Mouse (Mus musculus): ENCODE measurements around the gene Iqcf1.

Iqcf1 gene

DNA sequence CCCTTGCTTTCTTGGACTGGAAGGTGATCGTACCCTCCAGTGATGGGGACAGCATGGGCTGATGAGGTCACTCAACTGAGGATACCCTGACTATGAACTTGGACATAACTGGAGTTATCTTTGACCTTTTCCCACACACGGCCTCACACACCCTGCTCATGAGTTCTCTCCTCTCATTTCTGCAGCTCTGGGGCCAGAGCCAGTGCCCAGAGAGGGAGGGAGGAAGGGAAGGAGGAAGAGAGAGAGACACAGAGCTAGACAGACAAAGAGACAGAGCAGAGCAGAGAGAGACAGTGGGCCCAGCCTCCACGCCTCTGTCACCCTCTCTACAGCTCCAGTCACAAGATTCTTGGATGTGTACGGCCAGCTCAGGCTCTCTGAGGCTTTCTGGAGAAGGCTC, 27.4 kb upstream of the Iqcf1 start:
- ChIA-PET CTCF (interaction anchor here in 3 of 4 experiments (0.7 to 2.1 kb wide), 9 partner anchors 22 to 270 kb away, joined by 3 to 10 read pairs (median 7); partner anchors contain the start of genes Abhd14a (in 1 of the 3), Abhd14b (in 1 of the 3) and Twf2 (in 1 of the 3)), POLR2A (interaction anchor here (0.6 to 9.4 kb wide), 26 partner anchors 8 to 346 kb away, joined by 3 to 173 read pairs (median 5); partner anchors contain the start of genes Acy1 (in 3 of the 4), Rpl29 (in 3 of the 4), Abhd14a (in 1 of the 4) and Abhd14b (in 1 of the 4))

DNA sequence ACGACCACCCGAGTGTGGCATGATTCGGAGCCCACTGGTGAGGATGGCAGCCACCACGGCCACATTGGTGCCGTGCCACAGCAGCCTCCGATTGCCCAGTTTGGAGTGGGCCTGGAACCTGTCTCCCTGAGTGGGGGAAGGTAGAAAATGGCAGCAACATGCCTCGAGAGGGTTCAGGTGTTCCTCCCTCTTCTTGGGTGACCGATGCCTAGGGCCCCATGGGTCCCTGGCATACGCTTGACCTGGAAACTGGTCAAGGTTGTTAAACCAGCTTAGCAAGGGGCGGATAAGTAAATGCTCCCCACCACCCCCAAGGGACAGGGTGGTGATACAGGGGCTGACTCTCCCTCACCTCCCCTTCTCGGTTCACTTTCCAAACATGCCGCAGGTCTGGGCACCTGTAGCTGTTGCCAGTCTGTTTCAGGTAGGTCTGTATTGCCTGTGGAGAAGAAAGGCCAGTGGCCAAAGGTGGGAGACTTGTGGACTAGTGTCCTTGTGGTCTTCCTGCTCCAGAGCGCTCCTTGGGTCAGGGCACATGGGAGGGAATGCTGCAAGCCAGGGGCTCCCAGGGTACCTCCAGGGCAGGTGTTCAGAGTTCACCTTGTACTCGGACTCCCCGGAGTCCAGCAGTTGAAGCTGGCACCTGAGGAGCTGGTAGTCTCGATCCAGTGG, 26.6 kb upstream of the Iqcf1 start:
- ChIA-PET CTCF (interaction anchor here (0.6 to 2.1 kb wide), 12 partner anchors 13 to 170 kb away, joined by 3 to 10 read pairs (median 6); partner anchors contain the start of genes Abhd14a (in 2 of the 4), Abhd14b (in 2 of the 4), Acy1 (in 1 of the 4) and Pcbp4 (in 1 of the 4)), POLR2A (interaction anchor here (0.6 to 9.4 kb wide), 17 partner anchors 10 to 106 kb away, joined by 3 to 173 read pairs (median 6); partner anchors contain the start of genes Rpl29 (in 3 of the 4), Acy1 (in 2 of the 4) and Pcbp4 (in 1 of the 4))

- POLR2A ChIA-PET, result interaction anchor here in 3 of 4 experiments (0.6 to 9.4 kb wide), 12 partner anchors 10 to 176 kb away, joined by 3 to 173 read pairs (median 5); partner anchors contain the start of genes Acy1 (in 2 of the 3), Rpl29 (in 2 of the 3) and Pcbp4 (in 1 of the 3)
- CTCF ChIA-PET, result interaction anchor here in 3 of 4 experiments (0.6 to 2.1 kb wide), 8 partner anchors 13 to 169 kb away, joined by 3 to 10 read pairs (median 4); partner anchors contain the start of genes Abhd14a (in 1 of the 3), Abhd14b (in 1 of the 3), Acy1 (in 1 of the 3) and Pcbp4 (in 1 of the 3)
Observed at GRCm38 (mm10) chr9:106473753-106474105, 26.0 kb upstream of the Iqcf1 start.

DNA sequence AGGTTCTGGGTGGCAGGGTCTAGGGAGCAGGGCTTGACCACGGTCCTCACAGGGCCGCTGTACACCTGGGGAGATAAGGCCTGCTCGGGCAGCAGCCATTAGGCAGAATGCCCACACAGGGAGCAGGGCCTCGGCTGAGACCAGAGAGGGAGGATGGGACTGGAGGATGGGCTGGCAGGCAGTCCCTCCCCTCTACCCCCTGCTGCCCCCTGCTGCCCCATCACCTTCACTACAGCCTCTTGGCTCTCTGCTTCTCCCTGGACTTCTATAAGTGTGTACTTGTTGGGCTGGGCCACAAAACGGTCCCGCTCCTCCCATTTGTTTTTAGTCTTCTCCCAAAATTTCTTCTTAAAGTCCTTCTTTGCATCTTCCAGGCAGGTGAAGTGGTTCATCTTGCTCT, 25.3 kb upstream of the Iqcf1 start:
- CTCF ChIA-PET, result interaction anchor here (0.6 to 2.1 kb wide), 12 partner anchors 12 to 57 kb away, joined by 3 to 10 read pairs (median 4); partner anchors contain the start of genes Abhd14a (in 1 of the 4), Abhd14b (in 1 of the 4), Acy1 (in 1 of the 4) and Pcbp4 (in 1 of the 4)
- POLR2A ChIA-PET, result interaction anchor here (0.6 to 9.4 kb wide), 16 partner anchors 8 to 304 kb away, joined by 3 to 173 read pairs (median 6); partner anchors contain the start of genes Acy1 (in 2 of the 4), Pcbp4 (in 2 of the 4), Rpl29 (in 2 of the 4) and Abhd14a (in 1 of the 4)

DNA sequence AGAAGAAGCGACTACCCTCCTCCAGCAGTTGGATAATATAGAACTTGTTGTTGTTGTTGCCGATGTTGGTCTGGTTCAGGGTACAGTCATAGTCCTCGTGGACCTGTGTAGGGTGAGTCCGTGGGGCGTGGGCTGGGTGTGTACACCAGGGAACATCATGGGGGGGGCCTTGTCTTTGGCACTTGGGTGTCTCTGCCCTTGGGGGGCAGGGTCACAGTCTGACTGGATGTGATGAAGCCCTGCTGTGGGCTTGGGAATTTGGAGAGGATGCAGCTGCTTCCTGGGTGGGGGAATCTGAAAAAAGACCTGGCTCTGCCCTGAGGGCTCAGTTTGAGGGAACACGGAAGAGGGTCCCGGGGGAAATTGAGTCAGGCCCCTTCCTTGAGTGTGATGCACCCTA, 24.7 kb upstream of the Iqcf1 start:
- POLR2A ChIA-PET, result interaction anchor here (0.6 to 9.4 kb wide), 17 partner anchors 9 to 829 kb away, joined by 3 to 173 read pairs (median 13); partner anchors contain the start of genes Rpl29 (in 3 of the 4), Abhd14a (in 2 of the 4), Acy1 (in 2 of the 4) and Pcbp4 (in 2 of the 4)
- CTCF ChIA-PET, result interaction anchor here (0.6 to 3.0 kb wide), 15 partner anchors 8 to 168 kb away, joined by 3 to 86 read pairs (median 7); partner anchors contain the start of genes Abhd14a (in 1 of the 4), Abhd14b (in 1 of the 4), Acy1 (in 1 of the 4) and Gpr62 (in 1 of the 4)

GRCm38 (mm10) chr9:106475663-106476001, 24.1 kb upstream of the Iqcf1 start, which contains the start of gene Rrp9:
Gene Rrp9, plus strand, starts transcription at chr9:106475963.
- POLR2A ChIA-PET, result interaction anchor here (0.6 to 9.4 kb wide), 28 partner anchors 9 to 1087 kb away, joined by 3 to 173 read pairs (median 8); partner anchors contain the start of genes Abhd14a (in 3 of the 4), Acy1 (in 3 of the 4), Rpl29 (in 3 of the 4) and Abhd14b (in 2 of the 4)
- CTCF ChIA-PET, result interaction anchor here (0.6 to 3.0 kb wide), 23 partner anchors 9 to 249 kb away, joined by 3 to 86 read pairs (median 12); partner anchors contain the start of genes Abhd14a (in 2 of the 4), Abhd14b (in 2 of the 4), Rpl29 (in 2 of the 4) and Gpr62 (in 1 of the 4)

GRCm38 (mm10) chr9:106476002-106476923, 23.5 kb upstream of the Iqcf1 start:
- POLR2A ChIA-PET, result interaction anchor here (0.6 to 9.4 kb wide), 82 partner anchors 9 to 1087 kb away, joined by 3 to 173 read pairs (median 5); partner anchors contain the start of genes Acy1 (in 4 of the 4), Abhd14a (in 3 of the 4), Abhd14b (in 3 of the 4) and Manf (in 3 of the 4)
- CTCF ChIA-PET, result interaction anchor here (0.6 to 3.0 kb wide), 104 partner anchors 9 to 820 kb away, joined by 3 to 86 read pairs (median 5); partner anchors contain the start of genes Rpl29 (in 4 of the 4), Abhd14a (in 3 of the 4), Abhd14b (in 3 of the 4) and Acy1 (in 3 of the 4)

DNA sequence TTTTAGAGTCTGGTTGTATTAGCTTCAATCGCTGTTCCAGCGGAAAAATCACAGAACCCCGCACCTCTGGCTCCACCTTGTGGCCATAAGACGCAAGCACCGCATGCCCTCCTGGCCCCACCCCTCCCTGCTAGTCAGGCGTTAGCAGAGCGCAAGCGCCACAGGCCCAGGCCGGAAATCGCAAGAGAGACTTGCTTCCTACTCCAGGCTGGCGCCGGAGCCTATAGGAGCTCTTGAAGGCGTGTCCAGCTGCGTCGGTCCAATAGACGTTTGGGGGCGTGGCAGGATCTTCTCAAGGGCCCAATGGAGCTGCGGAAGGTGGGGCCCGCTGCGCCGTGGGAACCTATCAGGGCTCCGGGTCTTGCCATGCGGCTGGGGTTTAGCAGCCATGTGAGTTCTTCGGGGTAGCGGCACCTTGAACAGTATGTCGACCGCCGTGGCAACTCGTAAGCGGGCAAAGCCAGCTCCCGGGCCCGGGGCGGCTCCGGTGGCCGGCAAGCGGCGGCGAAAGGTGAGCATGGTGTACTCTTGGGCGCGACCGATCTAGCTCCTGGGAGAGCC, 22.8 kb upstream of the Iqcf1 start, which contains the start of gene Parp3:
Gene Parp3 (minus strand): TSS at position 26 of the 561 bp plus-strand sequence.
- ChIA-PET POLR2A (interaction anchor here (0.5 to 9.4 kb wide), 86 partner anchors 9 to 1086 kb away, joined by 3 to 173 read pairs (median 5); partner anchors contain the start of genes Abhd14a (in 4 of the 4), Acy1 (in 4 of the 4), Abhd14b (in 3 of the 4) and Manf (in 3 of the 4)), CTCF (interaction anchor here (0.6 to 3.0 kb wide), 115 partner anchors 9 to 819 kb away, joined by 3 to 86 read pairs (median 5); partner anchors contain the start of genes Rpl29 (in 4 of the 4), Abhd14a (in 3 of the 4), Abhd14b (in 3 of the 4) and Acy1 (in 3 of the 4))

DNA sequence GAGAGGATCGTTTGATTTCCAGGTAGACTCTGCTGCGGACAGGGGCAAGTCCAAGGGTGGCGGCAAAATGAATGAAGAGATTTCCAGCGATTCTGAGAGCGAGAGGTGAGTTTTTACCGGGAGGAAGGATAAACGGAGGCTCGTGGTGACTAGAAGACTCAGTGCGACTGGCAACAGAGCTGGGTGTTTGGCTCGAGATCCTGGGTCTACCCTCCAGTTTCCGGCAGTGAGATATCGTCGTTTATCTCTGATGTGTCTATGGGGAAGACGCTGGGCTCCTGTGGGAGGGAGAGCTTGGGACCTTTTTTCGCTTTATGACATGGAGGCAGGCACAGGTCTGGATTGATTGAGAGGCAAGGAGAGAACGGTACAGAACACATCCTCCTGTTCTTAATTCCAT, 22.1 kb upstream of the Iqcf1 start:
- POLR2A ChIA-PET, result interaction anchor here (0.5 to 9.4 kb wide), 68 partner anchors 8 to 414 kb away, joined by 3 to 173 read pairs (median 7); partner anchors contain the start of genes Abhd14a (in 4 of the 4), Acy1 (in 4 of the 4), Abhd14b (in 3 of the 4) and Rpl29 (in 3 of the 4)
- CTCF ChIA-PET, result interaction anchor here (0.6 to 3.0 kb wide), 86 partner anchors 8 to 414 kb away, joined by 3 to 86 read pairs (median 6); partner anchors contain the start of genes Abhd14a (in 3 of the 4), Abhd14b (in 3 of the 4), Rpl29 (in 3 of the 4) and Acy1 (in 2 of the 4)

GRCm38 (mm10) chr9:106478101-106478500, 21.7 kb upstream of the Iqcf1 start:
- ChIA-PET CTCF (interaction anchor here in 3 of 4 experiments (0.6 to 2.5 kb wide), 3 partner anchors 50 to 120 kb away, joined by 3 to 35 read pairs (median 3); partner anchors contain the start of gene Rpl29 (in 1 of the 3)), POLR2A (interaction anchor here in 3 of 4 experiments (0.6 to 9.4 kb wide), 14 partner anchors 8 to 310 kb away, joined by 3 to 173 read pairs (median 12); partner anchors contain the start of genes Rpl29 (in 3 of the 3), Abhd14a (in 2 of the 3), Abhd14b (in 2 of the 3) and Gpr62 (in 1 of the 3))

- ChIA-PET POLR2A (interaction anchor here in 2 of 4 experiments (0.6 to 7.0 kb wide), 8 partner anchors 9 to 1105 kb away, joined by 3 to 148 read pairs (median 4); partner anchors contain the start of genes Abhd14a (in 1 of the 2), Abhd14b (in 1 of the 2), Pcbp4 (in 1 of the 2) and Rpl29 (in 1 of the 2)), CTCF (interaction anchor here in 1 of 4 experiments (1.0 to 1.3 kb wide), 2 partner anchors 23 to 173 kb away, joined by 3 read pairs; no protein-coding TSS in a partner anchor)
Observed at GRCm38 (mm10) chr9:106480541-106480940, 19.2 kb upstream of the Iqcf1 start.

DNA sequence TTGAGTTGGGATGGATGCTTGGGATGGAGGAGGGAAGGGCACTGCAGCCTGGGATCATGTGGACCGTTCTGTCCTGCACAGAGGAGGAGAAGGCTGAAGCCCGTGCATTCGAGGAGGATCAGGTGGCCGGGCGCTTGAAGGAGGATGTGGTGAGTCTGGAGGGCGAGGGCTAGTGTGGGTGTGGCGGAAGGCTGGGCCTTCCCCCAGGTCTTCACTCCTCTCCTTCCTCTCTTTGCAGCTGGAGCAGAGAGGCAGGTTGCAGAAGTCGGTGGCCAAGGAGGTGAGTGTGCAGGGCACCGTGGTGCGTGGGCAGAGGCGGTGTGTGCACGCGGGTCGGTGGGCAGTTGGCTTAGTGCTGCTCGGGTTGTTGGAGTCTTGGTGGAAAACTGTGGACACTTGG, 18.7 kb upstream of the Iqcf1 start:
- ChIA-PET CTCF (no interaction called here), POLR2A (interaction anchor here in 2 of 4 experiments (0.6 to 7.0 kb wide), 8 partner anchors 9 to 1104 kb away, joined by 3 to 148 read pairs (median 3); partner anchors contain the start of genes Acy1 (in 1 of the 2), Pcbp4 (in 1 of the 2) and Rpl29 (in 1 of the 2))

- CTCF ChIA-PET, result no interaction called here
- POLR2A ChIA-PET, result interaction anchor here in 3 of 4 experiments (0.6 to 7.0 kb wide), 8 partner anchors 9 to 362 kb away, joined by 3 to 148 read pairs (median 4); partner anchors contain the start of genes Rpl29 (in 2 of the 3) and Acy1 (in 1 of the 3)
Observed at GRCm38 (mm10) chr9:106481676-106482075, 18.1 kb upstream of the Iqcf1 start.

DNA sequence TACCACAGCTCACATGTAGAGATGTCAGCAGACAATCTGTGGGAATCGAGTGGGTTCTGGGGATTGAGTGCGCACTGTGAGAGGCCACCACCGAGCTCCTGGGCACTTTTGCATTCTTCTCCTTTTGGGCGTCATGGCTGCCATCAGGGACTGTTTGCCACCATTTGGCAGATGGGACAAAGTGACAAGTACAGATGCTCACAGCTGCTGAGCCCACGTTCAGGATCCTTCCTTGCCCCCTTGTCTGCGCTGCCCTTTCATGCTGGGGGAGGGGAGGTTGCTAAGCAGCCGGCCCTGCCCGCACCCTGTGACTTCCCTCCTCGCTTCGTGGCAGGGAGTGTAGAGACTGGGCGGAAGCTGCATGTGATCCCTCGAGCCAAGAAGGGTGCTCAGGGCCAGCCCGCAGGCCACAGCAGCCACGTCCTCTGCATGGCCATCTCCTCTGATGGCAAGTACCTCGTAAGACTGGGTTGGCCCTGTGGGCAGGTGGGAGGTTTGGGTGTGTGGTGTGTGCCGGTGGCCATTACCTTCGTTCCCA, 17.1 kb upstream of the Iqcf1 start:
- POLR2A ChIA-PET, result interaction anchor here (0.5 to 2.6 kb wide), 17 partner anchors 8 to 814 kb away, joined by 3 to 14 read pairs (median 4); partner anchors contain the start of genes Rpl29 (in 3 of the 4), Abhd14a (in 1 of the 4), Abhd14b (in 1 of the 4) and Acy1 (in 1 of the 4)
- CTCF ChIA-PET, result no interaction called here

DNA sequence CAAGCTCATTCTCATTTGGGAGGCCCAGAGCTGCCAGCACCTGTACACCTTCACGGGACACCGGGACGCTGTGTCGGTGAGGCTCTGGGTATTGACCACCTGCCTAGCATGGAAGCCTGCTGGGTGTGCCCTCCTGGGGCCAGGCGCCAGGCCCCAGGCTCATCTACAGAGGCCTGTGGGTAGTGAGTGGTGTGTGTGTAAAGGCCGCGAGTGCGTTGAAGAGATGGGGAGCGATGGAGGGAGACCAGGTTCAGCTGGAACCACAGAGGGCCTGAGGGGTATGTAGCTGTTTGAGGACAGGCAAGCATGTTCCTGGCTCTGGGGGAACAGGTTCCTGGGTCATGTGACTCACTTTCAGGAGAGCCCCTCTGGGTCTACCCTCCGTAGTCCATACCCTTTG, 16.6 kb upstream of the Iqcf1 start:
- ChIA-PET POLR2A (interaction anchor here (0.5 to 2.6 kb wide), 15 partner anchors 16 to 814 kb away, joined by 3 to 14 read pairs (median 3); partner anchors contain the start of genes Rpl29 (in 3 of the 4), Abhd14a (in 1 of the 4), Abhd14b (in 1 of the 4) and Acy1 (in 1 of the 4)), CTCF (interaction anchor here in 1 of 4 experiments (1.4 kb wide), 1 partner anchor 160 kb away, joined by 4 read pairs; no protein-coding TSS in a partner anchor)

Data from embryonic stem cell, embryonic (primary cell).